Mouse (Mus musculus) hindbrain, embryonic 10.5 days (tissue): Measurements from ENCODE around the gene Gm10309. TPM values are rescaled to one million over a fixed set of nuclear protein-coding genes. Genes with fewer than 3 reads are reported as not detected.

Source experiments
- DNase-seq: peaks from one replicate; pipeline ENCODE4 v3.0.0-alpha.2; 2017; ENCODE audit warnings: low spot score
- H3K27ac ChIP-seq: fragments of 300-500 bp; sonication (generic); 2 replicates; pipeline ENCODE4 v1.5.1; 2016; ENCODE audit warnings: mild to moderate bottlenecking, moderate library complexity
- H3K27me3 ChIP-seq: fragments of 300-500 bp; sonication (generic); 2 replicates; pipeline ENCODE4 v1.6.1; 2016; ENCODE audit warnings: mild to moderate bottlenecking; ENCODE audit not compliant: poor library complexity, insufficient read depth, severe bottlenecking
- H3K36me3 ChIP-seq: fragments of 300-500 bp; sonication (generic); 2 replicates; pipeline ENCODE4 v1.6.1; 2016; ENCODE audit warnings: mild to moderate bottlenecking, moderate library complexity
- H3K4me1 ChIP-seq: fragments of 300-500 bp; sonication (generic); replicated peaks from 2 replicates; pipeline ENCODE4 v1.6.1; 2016; ENCODE audit warnings: mild to moderate bottlenecking
- H3K4me3 ChIP-seq: fragments of 300-500 bp; sonication (generic); 2 replicates; pipeline ENCODE4 v1.5.1; 2016; ENCODE audit warnings: mild to moderate bottlenecking, moderate library complexity
- H3K9me3 ChIP-seq: fragments of 300-500 bp; sonication (generic); 2 replicates; pipeline ENCODE4 v1.6.1; 2016; ENCODE audit warnings: mild to moderate bottlenecking, moderate library complexity
- WGBS: fragments of 180-500 bp; shearing (Covaris S2); methylation state at CpG from one replicate; pipeline ENCODE4 v1.1.7; 2016; 5-methylcytosine and 5-hydroxymethylcytosine counted together
- polyA plus RNA-seq: library from polyadenylated mRNA; unstranded; fragments of >200 nt; fragmentation: Nextera tagmentation; extraction: Ambion mirVana; gene quantifications from 2 replicates; pipeline ENCODE4 v1.2.1, GENCODE M21; 2016

The Gm10309 gene
- polyA plus RNA-seq, 1 experiment from 2014 or later = 0.14 TPM

GRCm38 (mm10) chr17:86464689-86465363, 40.2 kb downstream of the Gm10309 start:
- H3K4me3 ChIP-seq = no peak overlapping the region
- peaks cover 12% of the 10 kb centered on the region; the same call in 1 of the 2 replicates for H3K27me3 ChIP-seq
- WGBS = 48% methylated on average over 16 of the region's 16 CpGs
- DNase-seq = no peak
- 0 out of 2 replicates have a peak overlapping the region, but pooled peaks have one; percentile 36 for H3K27ac ChIP-seq
- no peaks in the 10 kb centered on the region for H3K9me3 ChIP-seq
- H3K36me3 ChIP-seq = no peaks in the 10 kb centered on the region
- peaks cover 55% of the 10 kb centered on the region for H3K4me1 ChIP-seq

- H3K36me3 ChIP-seq = no peaks in the 10 kb centered on the region
- H3K4me3 ChIP-seq = no peak overlapping the region
- H3K9me3 ChIP-seq = no peaks in the 10 kb centered on the region
- H3K27ac ChIP-seq = no peak overlapping the region
- H3K27me3 ChIP-seq = peaks cover 12% of the 10 kb centered on the region; the same call in 1 of the 2 replicates
- peaks cover 55% of the 10 kb centered on the region for H3K4me1 ChIP-seq
- WGBS = 91% methylated on average over 8 of the region's 8 CpGs
- no peak for DNase-seq
Observed at GRCm38 (mm10) chr17:86464197-86464596, 40.8 kb downstream of the Gm10309 start.

- DNase-seq = no peak
- Histone ChIP-seq H3K4me1 (peaks cover 47% of the 10 kb centered on the region), H3K9me3 (no peaks in the 10 kb centered on the region), H3K27ac (no peak overlapping the region), H3K36me3 (no peaks in the 10 kb centered on the region), H3K27me3 (peaks cover 12% of the 10 kb centered on the region; the same call in 1 of the 2 replicates), H3K4me3 (no peak overlapping the region)
- WGBS = 63% methylated on average over 3 of the region's 3 CpGs
Observed at GRCm38 (mm10) chr17:86463369-86463768, 41.7 kb downstream of the Gm10309 start.

DNA sequence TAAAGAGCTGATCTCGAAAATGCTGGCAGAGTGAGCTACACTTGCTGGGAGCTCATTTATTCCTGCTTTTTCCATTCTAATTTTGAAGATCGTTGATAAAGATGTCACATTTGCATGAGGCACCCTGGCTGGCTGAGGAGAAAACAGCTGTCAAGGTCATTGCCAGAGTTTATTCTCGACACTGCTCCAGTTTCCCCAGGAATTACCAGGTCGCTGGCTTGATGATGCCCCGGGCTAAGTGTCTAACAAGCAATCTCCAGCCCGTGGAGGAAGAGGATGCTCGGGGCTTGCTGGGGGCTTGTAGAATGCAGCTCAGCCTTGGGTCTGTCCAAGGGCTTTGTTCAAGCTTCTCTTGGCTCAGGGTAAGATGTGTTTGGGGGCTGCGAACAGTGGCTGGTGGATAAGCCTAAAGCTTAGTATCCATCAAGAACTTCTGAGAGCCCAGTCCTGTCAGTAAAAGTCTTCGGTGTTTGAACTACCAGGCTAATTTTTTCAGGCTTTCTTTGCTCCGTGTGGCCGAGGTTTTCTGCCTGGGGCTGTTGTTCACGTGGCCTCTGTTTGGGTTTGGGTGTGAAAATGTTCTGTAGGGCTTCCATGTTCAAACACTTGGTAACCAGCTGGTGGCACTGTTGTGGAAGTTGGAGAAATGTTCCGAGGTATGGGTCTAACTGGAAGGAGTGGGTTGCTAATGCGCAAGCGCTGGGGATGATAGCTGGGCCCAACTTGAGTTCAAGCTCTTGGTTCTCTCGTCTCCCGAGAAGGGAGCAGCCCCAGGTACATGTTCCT, 44.2 kb downstream of the Gm10309 start:
- Histone ChIP-seq H3K4me1 (peaks cover 23% of the 10 kb centered on the region), H3K9me3 (no peaks in the 10 kb centered on the region), H3K36me3 (no peaks in the 10 kb centered on the region), H3K4me3 (no peak overlapping the region), H3K27me3 (no peaks in the 10 kb centered on the region), H3K27ac (no peak overlapping the region)
- no peak for DNase-seq
- WGBS = 80% methylated on average over 17 of the region's 17 CpGs

GRCm38 (mm10) chr17:86458302-86458980, 46.6 kb downstream of the Gm10309 start:
- Histone ChIP-seq H3K27me3 (no peaks in the 10 kb centered on the region), H3K4me3 (no peak overlapping the region), H3K9me3 (no peaks in the 10 kb centered on the region), H3K27ac (no peak overlapping the region), H3K36me3 (no peaks in the 10 kb centered on the region), H3K4me1 (peaks cover 6% of the 10 kb centered on the region; the same call in 1 of the 2 replicates)
- DNase-seq = no peak
- WGBS = 83% methylated on average over 11 of the region's 11 CpGs

DNA sequence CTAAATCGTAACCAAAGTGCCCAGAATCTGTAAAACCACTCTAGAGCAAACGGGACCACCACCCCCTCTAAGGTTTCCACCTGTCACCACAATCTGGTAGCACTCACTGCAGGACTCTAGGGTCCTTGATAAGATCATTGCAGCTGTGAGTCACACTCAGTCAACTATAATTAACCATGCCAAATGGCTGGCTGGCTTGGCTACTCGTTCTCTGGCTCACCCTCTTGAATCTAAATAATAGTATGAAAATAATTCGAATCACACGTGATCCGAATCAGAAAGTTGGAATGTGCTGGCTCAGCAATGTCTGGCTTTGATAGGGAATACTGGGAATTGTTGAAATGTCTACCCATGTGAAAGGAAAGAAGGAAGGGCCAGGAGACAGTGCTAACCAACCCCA, 48.5 kb downstream of the Gm10309 start:
- no peak for DNase-seq
- Histone ChIP-seq H3K27me3 (no peaks in the 10 kb centered on the region), H3K4me3 (no peak overlapping the region), H3K27ac (no peak overlapping the region), H3K4me1 (peaks cover 4% of the 10 kb centered on the region; the same call in 1 of the 2 replicates), H3K36me3 (no peaks in the 10 kb centered on the region), H3K9me3 (no peaks in the 10 kb centered on the region)
- WGBS = 81% methylated on average over 6 of the region's 6 CpGs

GRCm38 (mm10) chr17:86454351-86454706, 50.7 kb downstream of the Gm10309 start:
- Histone ChIP-seq H3K36me3 (no peaks in the 10 kb centered on the region), H3K4me1 (no peaks in the 10 kb centered on the region; the same call in 1 of the 2 replicates), H3K27ac (no peak overlapping the region), H3K27me3 (no peaks in the 10 kb centered on the region), H3K4me3 (no peak overlapping the region), H3K9me3 (no peaks in the 10 kb centered on the region)
- no peak for DNase-seq
- WGBS = 90% methylated on average over 3 of the region's 3 CpGs

DNA sequence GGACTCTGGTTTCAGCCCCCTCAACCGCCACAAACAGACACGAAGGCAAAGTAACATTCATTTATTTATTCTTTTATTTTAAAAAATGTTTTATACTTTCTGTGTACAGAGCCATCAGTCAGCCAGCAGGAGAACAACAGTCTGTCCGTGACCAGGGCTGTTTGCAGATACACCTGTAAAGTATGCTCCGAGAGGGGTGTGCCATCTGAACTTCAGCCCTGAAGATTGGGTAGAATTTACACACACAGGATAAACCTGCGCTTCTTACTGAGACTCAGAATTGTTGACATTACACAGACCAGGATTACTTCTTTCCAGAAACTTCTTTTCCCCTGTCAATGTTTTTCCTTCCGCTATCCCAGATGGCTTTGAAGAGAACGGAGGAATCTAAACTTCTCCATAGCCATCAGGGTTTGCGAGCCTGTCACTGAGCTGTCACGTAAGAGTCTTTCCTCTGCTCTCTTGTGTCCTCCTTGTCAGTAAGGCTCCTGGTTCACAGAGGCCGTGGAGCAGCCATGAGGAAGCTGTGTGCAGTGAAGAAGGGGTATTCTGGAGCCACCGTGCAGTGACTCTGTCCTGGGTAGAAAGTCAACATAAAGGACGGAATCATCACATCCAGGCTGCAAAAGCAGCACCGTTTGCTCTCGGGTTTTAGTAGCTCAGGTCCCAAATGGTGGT, 51.2 kb downstream of the Gm10309 start:
- Histone ChIP-seq H3K36me3 (no peaks in the 10 kb centered on the region), H3K4me1 (no peaks in the 10 kb centered on the region; the same call in 1 of the 2 replicates), H3K4me3 (no peak overlapping the region), H3K27me3 (no peaks in the 10 kb centered on the region), H3K27ac (no peak overlapping the region), H3K9me3 (no peaks in the 10 kb centered on the region)
- 88% methylated on average over 14 of the region's 14 CpGs for WGBS
- DNase-seq = no peak

DNA sequence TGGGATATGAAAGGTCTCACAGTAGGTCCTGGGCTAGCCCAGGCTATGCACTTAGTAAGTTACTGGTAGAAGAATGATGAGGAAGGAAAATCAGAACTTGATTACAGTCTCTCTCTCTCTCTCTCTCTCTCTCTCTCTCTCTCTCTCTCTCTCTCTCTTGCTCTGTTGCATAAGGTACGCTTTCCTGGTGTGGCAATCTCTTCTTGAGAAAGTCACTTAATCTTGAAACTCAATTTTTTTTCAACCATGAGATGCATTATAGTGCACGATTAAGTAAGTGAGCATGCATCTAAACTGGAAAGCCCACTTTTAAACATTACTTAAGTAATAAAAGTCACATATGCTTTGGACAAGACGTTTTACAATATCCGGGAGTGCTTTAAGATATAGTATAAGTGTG, 52.1 kb downstream of the Gm10309 start:
- Histone ChIP-seq H3K36me3 (no peaks in the 10 kb centered on the region), H3K27me3 (no peaks in the 10 kb centered on the region), H3K4me3 (no peak overlapping the region), H3K27ac (no peak overlapping the region), H3K4me1 (no peaks in the 10 kb centered on the region; the same call in 1 of the 2 replicates), H3K9me3 (no peaks in the 10 kb centered on the region)
- 94% methylated on average over 4 of the region's 4 CpGs for WGBS
- no peak for DNase-seq

Other genes with a start within 250 kb of the Gm10309 start
- 2.4 and 2.9 TPM in 2 replicates for gene Epas1, start 248.5 kb upstream of the Gm10309 start, polyA plus RNA-seq